Mouse (Mus musculus): ENCODE measurements around the gene Rassf2.

DNA sequence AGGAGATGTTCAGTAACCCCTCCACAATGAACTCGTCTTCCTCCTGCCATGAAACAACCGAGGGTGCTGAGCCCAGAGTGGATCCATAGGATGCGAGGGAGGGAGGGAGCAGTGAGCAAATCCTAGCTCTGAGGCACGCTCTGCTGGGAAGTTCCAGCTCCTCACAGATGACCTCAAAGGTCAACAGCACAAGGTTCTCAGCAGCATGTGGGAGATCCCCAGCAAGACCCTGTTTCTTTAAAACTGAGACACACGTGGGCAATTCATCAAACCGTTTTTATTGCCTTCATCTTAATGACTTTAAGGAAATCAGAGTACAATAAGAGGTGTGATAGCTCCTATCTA, 22.6 kb downstream of the Rassf2 start:
- no peak for TF ChIP-seq POLR2A (IDR thresholded peaks at IDR 0.05; ENCODE audit: borderline replicate concordance, control insufficient read depth, low read depth, low read length)
- no peak for TF ChIP-seq CTCF (IDR thresholded peaks at IDR 0.05; ENCODE audit: control insufficient read depth, insufficient read depth, low read length)

All from bone marrow, adult 2 months (tissue).